Mouse (Mus musculus) ES-E14 (cell line): ENCODE data around the gene Fscn1.

Experiments used
- CHD2 ChIP-seq: IDR thresholded peaks from 2 replicates; pipeline ENCODE4 v1.6.1; 2014; ENCODE audit warnings: mild to moderate bottlenecking, low read depth, low read length, inconsistent platforms
- HCFC1 ChIP-seq: IDR thresholded peaks from 2 replicates; pipeline ENCODE4 v1.6.1; 2012; ENCODE audit warnings: low read length, inconsistent platforms, borderline replicate concordance; ENCODE audit not compliant: insufficient read depth
- MAFK ChIP-seq: IDR thresholded peaks from 2 replicates; pipeline ENCODE4 v1.6.1; 2014; ENCODE audit warnings: mild to moderate bottlenecking, low read depth, low read length, inconsistent platforms; ENCODE audit not compliant: insufficient read depth
- ZNF384 ChIP-seq: IDR thresholded peaks from 2 replicates; pipeline ENCODE4 v1.6.1; 2012; ENCODE audit warnings: low read depth, low read length, inconsistent platforms

DNA sequence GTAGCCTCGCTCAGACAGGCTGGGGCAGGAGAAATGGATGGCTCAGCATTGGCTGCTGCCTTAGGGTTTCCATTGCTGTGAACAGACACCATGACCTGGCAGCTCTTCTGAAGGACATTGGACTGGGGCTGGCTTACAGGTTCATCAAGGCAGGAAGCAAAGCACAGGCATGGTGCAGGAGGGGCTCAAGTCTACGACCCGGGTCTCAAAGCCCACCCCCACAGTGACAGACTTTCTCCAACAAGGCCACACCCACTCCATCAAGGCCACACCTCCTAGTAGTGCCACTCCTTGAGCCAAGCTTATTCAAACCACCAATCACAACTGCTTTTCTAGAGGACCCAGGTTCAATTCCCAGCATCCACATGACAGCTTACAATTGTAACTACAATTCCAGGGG lies 13.8 kb downstream of the Fscn1 start:
- TF ChIP-seq HCFC1 (no peak), ZNF384 (no peak), MAFK (no peak), CHD2 (no peak)
